ENCODE assay signal across 28 mouse cellular contexts in the genomic region with DNA sequence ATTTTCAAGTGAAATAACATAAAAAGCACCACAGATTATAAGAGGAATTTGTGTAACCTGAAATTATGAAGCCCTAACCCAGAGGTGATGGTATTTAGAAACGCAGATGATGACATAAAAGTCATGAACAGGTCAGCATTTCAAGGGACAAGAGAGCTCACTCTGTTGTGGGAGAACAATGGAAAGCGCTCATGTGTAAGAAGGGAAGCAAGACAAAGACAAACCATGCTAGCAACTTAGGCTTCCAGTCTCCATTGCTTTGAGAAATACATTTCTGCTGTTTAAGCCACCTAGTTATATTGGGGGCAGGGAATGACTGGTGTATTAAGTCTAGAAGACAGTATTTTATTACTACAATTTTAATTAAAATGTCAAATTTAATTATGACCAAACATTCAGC. TPM values are rescaled to one million over a fixed set of nuclear protein-coding genes. Genes with fewer than 3 reads are reported as not detected.
DNase-seq lines count a peak whose midpoint lies in the region; ATAC-seq lines count a peak whose summit lies in the region.
"Had no signal": no experiment of that assay in that cellular context is flagged by ENCODE, and none has a peak within 500 bp of the region (broad histone marks: within the 10 kb centered on the region; RNA-seq: fewer than 3 reads in every experiment).

No protein-coding gene starts in this region.

- peak; percentile 39; the same call in 1 of the 2 replicates for ATAC-seq in forebrain, embryonic 11.5 days (replicated peaks; ENCODE audit: low FRiP score)
- no peak for ATAC-seq in forebrain, embryonic 15.5 days (replicated peaks)
- ATAC-seq in neural tube, embryonic 14.5 days (ENCODE audit: low read depth): no peak
- ATAC-seq: activated CD4-positive, CD25-positive, alpha-beta regulatory T cell, adult 4 months; forebrain, embryonic 13.5 days; intestine, embryonic 15.5 days; liver, embryonic 12.5 days; liver, postnatal 0 days had no signal

- no peak overlapping the region for H3K4me3 ChIP-seq in forebrain, embryonic 11.5 days (ENCODE audit: low read depth, low read length)
- H3K4me3 ChIP-seq in forebrain, embryonic 15.5 days: no peak overlapping the region
- H3K4me3 ChIP-seq in neural tube, embryonic 14.5 days (ENCODE audit: low read depth, low read length): no peak overlapping the region
- H3K4me3 ChIP-seq: embryonic facial prominence, embryonic 10.5 days; embryonic facial prominence, embryonic 15.5 days; forebrain, embryonic 13.5 days; hindbrain, embryonic 15.5 days; intestine, embryonic 15.5 days; liver, embryonic 12.5 days; midbrain, embryonic 12.5 days; myocyte had no signal

- H3K9me3 ChIP-seq in forebrain, embryonic 11.5 days (ENCODE audit: control insufficient read depth, low read length): no peaks in the 10 kb centered on the region
- no peaks in the 10 kb centered on the region for H3K9me3 ChIP-seq in forebrain, embryonic 15.5 days
- no peaks in the 10 kb centered on the region for H3K9me3 ChIP-seq in neural tube, embryonic 14.5 days (ENCODE audit: control insufficient read depth, low read length)
- H3K9me3 ChIP-seq: embryonic facial prominence, embryonic 10.5 days; embryonic facial prominence, embryonic 15.5 days; forebrain, embryonic 13.5 days; G1E; hindbrain, embryonic 15.5 days; intestine, embryonic 15.5 days; liver, embryonic 12.5 days; midbrain, embryonic 12.5 days had no signal

- H3K36me3 ChIP-seq in forebrain, embryonic 11.5 days (ENCODE audit: control insufficient read depth, insufficient read depth, low read length): no peaks in the 10 kb centered on the region
- 0 out of 2 replicates have a peak, but pooled peaks cover 4% of the 10 kb centered on the region for H3K36me3 ChIP-seq in forebrain, embryonic 15.5 days
- no peaks in the 10 kb centered on the region for H3K36me3 ChIP-seq in neural tube, embryonic 14.5 days (ENCODE audit: control insufficient read depth, insufficient read depth, low read length)
- H3K36me3 ChIP-seq: embryonic facial prominence, embryonic 15.5 days; hindbrain, embryonic 15.5 days; intestine, embryonic 15.5 days had no signal

- DNase-seq in forebrain, embryonic 11.5 days (ENCODE audit: low spot score): no peak
- DNase-seq in neural tube, embryonic 10.5 days (ENCODE audit: extremely low spot score, low spot score): no peak
- DNase-seq in naive thymus-derived CD4-positive, alpha-beta T cell, adult 2 months (ENCODE audit: low read depth): peak; percentile 45
- no peak for DNase-seq in thymus, postnatal 36 days
- DNase-seq in left cerebral cortex, postnatal 36 days (ENCODE audit: low spot score in 2 of 2): no peak
- DNase-seq: adrenal gland, adult 2 months; adrenal gland, postnatal 36 days; cerebellum, adult 2 months; cerebellum, postnatal 36 days; gastrocnemius, postnatal 14 days; heart, postnatal 14 days; kidney, adult 2 months; kidney, postnatal 36 days; left cerebral cortex, postnatal 4 days; liver, postnatal 0 days; lung, postnatal 36 days had no signal

- no peaks in the 10 kb centered on the region for H3K27me3 ChIP-seq in forebrain, embryonic 11.5 days (ENCODE audit: control insufficient read depth, insufficient read depth, low read length)
- H3K27me3 ChIP-seq in forebrain, embryonic 15.5 days: no peaks in the 10 kb centered on the region
- H3K27me3 ChIP-seq in neural tube, embryonic 14.5 days (ENCODE audit: control insufficient read depth, insufficient read depth, low read length): no peaks in the 10 kb centered on the region
- H3K27me3 ChIP-seq: embryonic facial prominence, embryonic 15.5 days; forebrain, embryonic 13.5 days; hindbrain, embryonic 15.5 days; intestine, embryonic 15.5 days; liver, embryonic 12.5 days; midbrain, embryonic 12.5 days had no signal

- no peak overlapping the region for H3K4me2 ChIP-seq in forebrain, embryonic 11.5 days (ENCODE audit: low read depth, low read length, severe bottlenecking)
- no peak overlapping the region for H3K4me2 ChIP-seq in forebrain, embryonic 15.5 days (replicated peaks)
- no peak overlapping the region for H3K4me2 ChIP-seq in neural tube, embryonic 14.5 days (ENCODE audit: low read depth, low read length)
- H3K4me2 ChIP-seq: embryonic facial prominence, embryonic 15.5 days; forebrain, embryonic 13.5 days; hindbrain, embryonic 15.5 days; intestine, embryonic 15.5 days; liver, embryonic 12.5 days; midbrain, embryonic 12.5 days had no signal

- no peak overlapping the region for H3K9ac ChIP-seq in forebrain, embryonic 11.5 days (ENCODE audit: low read length)
- no peak overlapping the region for H3K9ac ChIP-seq in forebrain, embryonic 15.5 days (replicated peaks)
- H3K9ac ChIP-seq in neural tube, embryonic 14.5 days (replicated peaks; ENCODE audit: low read depth, low read length): no peak overlapping the region
- H3K9ac ChIP-seq: embryonic facial prominence, embryonic 15.5 days; forebrain, embryonic 13.5 days; hindbrain, embryonic 15.5 days; intestine, embryonic 15.5 days; liver, embryonic 12.5 days; liver, postnatal 0 days; midbrain, embryonic 12.5 days had no signal

- no peak overlapping the region for H3K27ac ChIP-seq in forebrain, embryonic 11.5 days (ENCODE audit: low read depth, low read length)
- H3K27ac ChIP-seq in forebrain, embryonic 15.5 days (replicated peaks): no peak overlapping the region
- peak overlapping the region; percentile 18; the same call in 1 of the 2 replicates for H3K27ac ChIP-seq in neural tube, embryonic 14.5 days (ENCODE audit: low read depth, low read length)
- H3K27ac ChIP-seq: embryonic facial prominence, embryonic 10.5 days; embryonic facial prominence, embryonic 15.5 days; forebrain, embryonic 13.5 days; hindbrain, embryonic 15.5 days; intestine, embryonic 15.5 days; liver, embryonic 12.5 days; midbrain, embryonic 12.5 days had no signal

- 40% methylated on average over 2 of the region's 2 CpGs for WGBS in forebrain, embryonic 11.5 days
- 46% methylated on average over 2 of the region's 2 CpGs for WGBS in forebrain, embryonic 15.5 days
- WGBS in neural tube, embryonic 14.5 days: 42% methylated on average over 2 of the region's 2 CpGs

- H3K4me1 ChIP-seq in forebrain, embryonic 11.5 days (replicated peaks; ENCODE audit: control insufficient read depth, insufficient read depth, low read length): 0 out of 2 replicates have a peak, but pooled peaks cover 3% of the 10 kb centered on the region
- peaks cover 8% of the 10 kb centered on the region for H3K4me1 ChIP-seq in forebrain, embryonic 15.5 days
- no peaks in the 10 kb centered on the region for H3K4me1 ChIP-seq in neural tube, embryonic 14.5 days (ENCODE audit: control insufficient read depth, insufficient read depth, low read length)
- H3K4me1 ChIP-seq: intestine, embryonic 15.5 days had no signal

- intact Hi-C loops in left cerebral cortex, postnatal 36 days (cut with DNase I): no loop called here

RNA-seq across cellular contexts. Expression of a gene that starts 10.9 kb away (rescaled TPM):
- 159 and 160 TPM in 2 replicates for polyA plus RNA-seq in forebrain, embryonic 11.5 days (2014; fragmentation: Nextera tagmentation; extraction: Ambion mirVana)
- 135 and 141 TPM in 2 replicates for polyA plus RNA-seq in forebrain, embryonic 15.5 days (2015; fragmentation: Nextera tagmentation; extraction: Ambion mirVana)
- polyA plus RNA-seq in neural tube, embryonic 14.5 days (2014; fragmentation: Nextera tagmentation; extraction: Ambion mirVana): 153 and 176 TPM in 2 replicates
- 100 to 1,000 TPM; 174 to 236 TPM for total RNA-seq in left cerebral cortex, postnatal 36 days (2021)
